Mouse (Mus musculus): ENCODE measurements around the gene Sbds.

DNA sequence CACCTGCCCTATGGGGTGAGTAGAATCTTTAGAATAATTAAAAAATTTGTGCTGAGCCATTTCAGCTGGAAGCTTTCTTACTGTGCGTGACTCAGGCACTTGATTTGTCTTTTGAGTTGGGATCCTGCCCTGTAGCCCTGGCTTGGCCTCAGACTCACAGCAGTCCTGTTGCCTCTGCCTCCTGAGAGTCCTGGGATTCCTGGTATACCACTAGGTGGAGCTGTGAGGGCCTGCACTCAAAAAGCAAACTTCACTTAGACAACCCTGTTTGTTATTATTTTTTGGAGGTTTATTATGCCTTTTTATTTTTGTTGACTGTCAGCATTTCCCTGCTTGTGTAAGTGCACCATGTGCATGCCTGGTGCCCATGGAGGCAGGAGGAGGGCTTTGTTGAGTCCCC lies 12.0 kb upstream of the Sbds start:
- TF ChIP-seq CTCF (IDR thresholded peaks at IDR 0.05; ENCODE audit: borderline replicate concordance, extremely low read depth, insufficient read depth, insufficient read length) (peak; percentile 58; the same call in 1 of the 2 replicates), POLR2A (IDR thresholded peaks at IDR 0.05; ENCODE audit: borderline replicate concordance, extremely low read depth, insufficient read depth, insufficient read length, poor library complexity, severe bottlenecking) (no peak)

Data from brain, embryonic 14.5 days (tissue).